Mouse (Mus musculus): ENCODE results near the gene 4930469K13Rik. TPM values are rescaled to one million over a fixed set of nuclear protein-coding genes. Genes with fewer than 3 reads are reported as not detected.

4930469K13Rik gene
- polyA plus RNA-seq, 1 experiment from 2014 or later: not detected

- no peaks in the 10 kb centered on the region for H3K9me3 ChIP-seq (ENCODE audit: low read length)
- no peak overlapping the region for H3K4me2 ChIP-seq (replicated peaks; ENCODE audit: low read depth, low read length)
- H3K27me3 ChIP-seq (ENCODE audit: insufficient read depth, low read length): no peaks in the 10 kb centered on the region
- H3K4me3 ChIP-seq (ENCODE audit: low read length): no peak overlapping the region
- no peak overlapping the region for H3K9ac ChIP-seq (replicated peaks; ENCODE audit: low read length)
- no peaks in the 10 kb centered on the region for H3K36me3 ChIP-seq (ENCODE audit: insufficient read depth, low read length)
- no peaks in the 10 kb centered on the region for H3K4me1 ChIP-seq (ENCODE audit: insufficient read depth, low read length)
- no peak for ATAC-seq (ENCODE audit: low FRiP score, low TSS enrichment)
- 44% methylated on average over 2 of the region's 2 CpGs for WGBS
- H3K27ac ChIP-seq (ENCODE audit: low read length): no peak overlapping the region
Observed at GRCm38 (mm10) chr11:34084639-34085038, 13.7 kb downstream of the 4930469K13Rik start.

DNA sequence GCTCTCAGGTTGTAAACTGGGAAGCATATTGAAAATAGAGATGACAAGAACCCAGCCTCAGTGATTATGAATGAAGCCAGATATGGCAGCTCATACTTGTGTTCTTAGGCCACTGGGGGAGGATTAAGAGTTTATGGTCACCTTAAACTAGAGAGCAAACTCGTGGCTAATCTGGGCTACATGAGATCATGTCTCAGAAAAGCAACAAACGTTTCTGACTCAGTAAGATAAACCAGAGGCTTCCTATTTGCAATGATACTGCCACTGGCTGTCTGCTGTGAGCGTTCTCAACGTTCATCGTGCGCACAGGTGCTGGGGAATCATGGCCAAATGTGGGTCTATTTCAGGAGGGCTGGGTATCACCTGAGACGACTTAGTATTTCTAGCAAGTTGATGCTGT, 14.6 kb downstream of the 4930469K13Rik start:
- Histone ChIP-seq H3K4me3 (ENCODE audit: low read length) (no peak overlapping the region), H3K27ac (ENCODE audit: low read length) (no peak overlapping the region), H3K4me2 (replicated peaks; ENCODE audit: low read depth, low read length) (no peak overlapping the region), H3K9me3 (ENCODE audit: low read length) (no peaks in the 10 kb centered on the region), H3K4me1 (ENCODE audit: insufficient read depth, low read length) (no peaks in the 10 kb centered on the region), H3K27me3 (ENCODE audit: insufficient read depth, low read length) (no peaks in the 10 kb centered on the region), H3K9ac (replicated peaks; ENCODE audit: low read length) (no peak overlapping the region), H3K36me3 (ENCODE audit: insufficient read depth, low read length) (no peaks in the 10 kb centered on the region)
- 78% methylated on average over 7 of the region's 7 CpGs for WGBS
- ATAC-seq (ENCODE audit: low FRiP score, low TSS enrichment): no peak

GRCm38 (mm10) chr11:34079542-34080464, 18.6 kb downstream of the 4930469K13Rik start:
- H3K4me1 ChIP-seq (ENCODE audit: insufficient read depth, low read length): no peaks in the 10 kb centered on the region
- H3K4me2 ChIP-seq (replicated peaks; ENCODE audit: low read depth, low read length): no peak overlapping the region
- no peak for ATAC-seq (ENCODE audit: low FRiP score, low TSS enrichment)
- WGBS: 31% methylated on average over 6 of the region's 6 CpGs
- H3K27me3 ChIP-seq (ENCODE audit: insufficient read depth, low read length): no peaks in the 10 kb centered on the region
- no peak overlapping the region for H3K9ac ChIP-seq (replicated peaks; ENCODE audit: low read length)
- no peaks in the 10 kb centered on the region for H3K9me3 ChIP-seq (ENCODE audit: low read length)
- no peaks in the 10 kb centered on the region for H3K36me3 ChIP-seq (ENCODE audit: insufficient read depth, low read length)
- no peak overlapping the region for H3K27ac ChIP-seq (ENCODE audit: low read length)
- H3K4me3 ChIP-seq (ENCODE audit: low read length): no peak overlapping the region

- H3K4me1 ChIP-seq (ENCODE audit: insufficient read depth, low read length): no peaks in the 10 kb centered on the region
- H3K4me3 ChIP-seq (ENCODE audit: low read length): no peak overlapping the region
- no peak overlapping the region for H3K9ac ChIP-seq (replicated peaks; ENCODE audit: low read length)
- ATAC-seq (ENCODE audit: low FRiP score, low TSS enrichment): no peak
- no peaks in the 10 kb centered on the region for H3K9me3 ChIP-seq (ENCODE audit: low read length)
- no peaks in the 10 kb centered on the region; the same call in 1 of the 2 replicates for H3K27me3 ChIP-seq (ENCODE audit: insufficient read depth, low read length)
- no peaks in the 10 kb centered on the region for H3K36me3 ChIP-seq (ENCODE audit: insufficient read depth, low read length)
- 83% methylated on average over 7 of the region's 7 CpGs for WGBS
- H3K27ac ChIP-seq (ENCODE audit: low read length): no peak overlapping the region
- H3K4me2 ChIP-seq (replicated peaks; ENCODE audit: low read depth, low read length): no peak overlapping the region
Observed at GRCm38 (mm10) chr11:34078581-34078980, 19.8 kb downstream of the 4930469K13Rik start.

DNA sequence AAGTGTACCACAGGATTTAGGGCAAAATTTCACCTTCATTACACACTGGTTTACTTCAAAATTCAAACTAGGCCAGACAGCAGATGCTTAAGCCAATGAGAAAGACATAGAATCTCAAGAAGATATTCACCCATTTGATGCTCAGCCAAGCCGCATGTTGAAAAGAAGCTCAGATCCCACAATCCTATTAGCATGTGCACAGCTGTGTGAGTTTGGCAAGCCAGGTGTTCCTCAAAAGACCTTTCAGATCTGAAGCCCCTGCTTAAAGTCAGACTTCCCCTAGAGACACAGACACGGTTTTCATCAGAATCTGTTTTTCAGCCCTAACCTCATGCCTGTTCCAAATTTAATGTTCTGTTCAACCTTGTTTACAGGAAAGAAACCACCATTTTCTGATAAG, 20.5 kb downstream of the 4930469K13Rik start:
- Histone ChIP-seq H3K27me3 (ENCODE audit: insufficient read depth, low read length) (no peaks in the 10 kb centered on the region; the same call in 1 of the 2 replicates), H3K9ac (replicated peaks; ENCODE audit: low read length) (no peak overlapping the region), H3K36me3 (ENCODE audit: insufficient read depth, low read length) (no peaks in the 10 kb centered on the region), H3K9me3 (ENCODE audit: low read length) (no peaks in the 10 kb centered on the region), H3K4me3 (ENCODE audit: low read length) (no peak overlapping the region), H3K27ac (ENCODE audit: low read length) (no peak overlapping the region), H3K4me1 (ENCODE audit: insufficient read depth, low read length) (no peaks in the 10 kb centered on the region), H3K4me2 (replicated peaks; ENCODE audit: low read depth, low read length) (no peak overlapping the region)
- no peak for ATAC-seq (ENCODE audit: low FRiP score, low TSS enrichment)
- WGBS: 89% methylated on average over 2 of the region's 2 CpGs

DNA sequence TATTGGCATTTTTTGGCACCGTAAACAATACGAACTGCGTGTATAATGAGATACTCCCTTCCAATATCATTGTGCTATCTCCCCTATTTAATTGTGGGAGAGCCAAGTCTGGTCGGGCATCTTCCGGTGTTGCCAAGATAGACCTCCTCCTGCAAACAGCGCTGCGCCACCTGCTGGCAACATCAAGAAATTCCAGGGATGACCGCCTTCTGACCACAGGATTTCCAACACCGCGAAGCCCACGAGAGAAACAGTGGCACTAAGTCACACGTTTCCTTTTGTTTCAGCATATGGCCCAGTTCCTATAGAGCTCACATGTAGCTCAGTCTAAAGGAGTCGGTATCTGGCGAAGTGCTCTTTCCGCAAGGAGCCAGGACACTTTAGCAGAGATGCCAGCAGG, 24.6 kb downstream of the 4930469K13Rik start:
- Histone ChIP-seq H3K9me3 (ENCODE audit: low read length) (no peaks in the 10 kb centered on the region), H3K4me2 (replicated peaks; ENCODE audit: low read depth, low read length) (0 out of 2 replicates have a peak overlapping the region, but pooled peaks have one; percentile 14), H3K27me3 (ENCODE audit: insufficient read depth, low read length) (no peaks in the 10 kb centered on the region; the same call in 1 of the 2 replicates), H3K27ac (ENCODE audit: low read length) (no peak overlapping the region), H3K4me3 (ENCODE audit: low read length) (no peak overlapping the region), H3K36me3 (ENCODE audit: insufficient read depth, low read length) (no peaks in the 10 kb centered on the region), H3K4me1 (ENCODE audit: insufficient read depth, low read length) (no peaks in the 10 kb centered on the region), H3K9ac (replicated peaks; ENCODE audit: low read length) (no peak overlapping the region)
- ATAC-seq (ENCODE audit: low FRiP score, low TSS enrichment): no peak
- WGBS: 16% methylated on average over 15 of the region's 15 CpGs

DNA sequence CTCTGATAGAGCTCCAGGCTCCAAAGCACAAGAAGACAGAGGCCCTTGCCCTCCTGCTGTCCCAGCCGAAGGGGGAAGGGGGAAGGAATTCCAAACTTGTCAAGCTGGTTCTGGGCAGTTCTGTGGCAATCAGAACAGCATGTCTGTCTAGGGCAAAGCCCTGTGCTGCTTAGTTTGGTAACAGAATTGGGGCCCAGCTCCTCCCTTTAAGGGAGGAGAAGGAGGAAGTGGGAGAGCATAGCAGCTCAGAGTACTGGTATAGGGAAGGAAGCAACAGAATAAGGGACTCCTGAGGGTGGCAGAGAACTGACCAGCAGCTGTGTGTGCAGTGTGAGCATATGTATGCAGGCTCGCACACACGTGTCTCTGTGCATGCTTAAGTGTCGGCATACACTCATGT, 26.0 kb downstream of the 4930469K13Rik start:
- no peaks in the 10 kb centered on the region for H3K36me3 ChIP-seq (ENCODE audit: insufficient read depth, low read length)
- H3K27me3 ChIP-seq (ENCODE audit: insufficient read depth, low read length): no peaks in the 10 kb centered on the region; the same call in 1 of the 2 replicates
- H3K4me1 ChIP-seq (ENCODE audit: insufficient read depth, low read length): no peaks in the 10 kb centered on the region
- no peak for ATAC-seq (ENCODE audit: low FRiP score, low TSS enrichment)
- H3K9ac ChIP-seq (replicated peaks; ENCODE audit: low read length): no peak overlapping the region
- no peak overlapping the region for H3K4me3 ChIP-seq (ENCODE audit: low read length)
- 71% methylated on average over 4 of the region's 4 CpGs for WGBS
- no peak overlapping the region for H3K27ac ChIP-seq (ENCODE audit: low read length)
- H3K9me3 ChIP-seq (ENCODE audit: low read length): no peaks in the 10 kb centered on the region
- H3K4me2 ChIP-seq (replicated peaks; ENCODE audit: low read depth, low read length): no peak overlapping the region

DNA sequence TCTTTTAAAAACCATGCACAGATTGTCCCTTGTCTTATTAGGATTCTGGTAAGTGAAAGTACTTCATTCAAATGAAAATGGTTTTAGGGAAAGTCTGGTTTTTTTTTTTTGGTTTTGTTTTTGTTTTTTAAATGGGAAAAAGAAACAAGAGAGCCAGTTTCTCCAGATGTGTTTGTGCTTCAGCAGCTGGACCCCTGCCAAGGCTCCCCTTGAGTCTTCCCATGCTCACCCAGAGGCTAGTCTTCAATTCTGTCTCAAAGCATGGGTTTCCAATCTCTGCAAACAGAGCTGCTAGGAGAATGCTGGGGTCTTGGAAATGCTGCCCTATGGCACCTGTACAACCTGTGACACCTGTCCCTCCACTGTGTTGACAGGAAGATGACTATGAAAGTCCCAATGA, 27.8 kb downstream of the 4930469K13Rik start:
- Histone ChIP-seq H3K4me3 (ENCODE audit: low read length) (no peak overlapping the region), H3K4me2 (replicated peaks; ENCODE audit: low read depth, low read length) (no peak overlapping the region), H3K9me3 (ENCODE audit: low read length) (no peaks in the 10 kb centered on the region), H3K4me1 (ENCODE audit: insufficient read depth, low read length) (no peaks in the 10 kb centered on the region), H3K36me3 (ENCODE audit: insufficient read depth, low read length) (no peaks in the 10 kb centered on the region), H3K27ac (ENCODE audit: low read length) (no peak overlapping the region), H3K27me3 (ENCODE audit: insufficient read depth, low read length) (no peaks in the 10 kb centered on the region; the same call in 1 of the 2 replicates), H3K9ac (replicated peaks; ENCODE audit: low read length) (no peak overlapping the region)
- no peak for ATAC-seq (ENCODE audit: low FRiP score, low TSS enrichment)

GRCm38 (mm10) chr11:34063702-34064485, 34.5 kb downstream of the 4930469K13Rik start:
- Histone ChIP-seq H3K4me1 (ENCODE audit: insufficient read depth, low read length) (peaks cover 5% of the 10 kb centered on the region), H3K27ac (ENCODE audit: low read length) (no peak overlapping the region), H3K9me3 (ENCODE audit: low read length) (no peaks in the 10 kb centered on the region), H3K9ac (replicated peaks; ENCODE audit: low read length) (no peak overlapping the region), H3K36me3 (ENCODE audit: insufficient read depth, low read length) (no peaks in the 10 kb centered on the region), H3K4me3 (ENCODE audit: low read length) (no peak overlapping the region), H3K4me2 (replicated peaks; ENCODE audit: low read depth, low read length) (no peak overlapping the region), H3K27me3 (ENCODE audit: insufficient read depth, low read length) (no peaks in the 10 kb centered on the region)
- 55% methylated on average over 5 of the region's 5 CpGs for WGBS
- 0 out of 2 replicates have a peak, but pooled peaks have one; percentile 35 for ATAC-seq (ENCODE audit: low FRiP score, low TSS enrichment)
